Mouse (Mus musculus): ENCODE results near the gene Pam.

Pam gene

GRCm38 (mm10) chr1:98095246-98095990 lies at the start of gene Pam:
TSS of gene Pam (minus strand) at chr1:98095646.
- DNase-seq (ENCODE audit: low read depth, low spot score) = no peak

DNA sequence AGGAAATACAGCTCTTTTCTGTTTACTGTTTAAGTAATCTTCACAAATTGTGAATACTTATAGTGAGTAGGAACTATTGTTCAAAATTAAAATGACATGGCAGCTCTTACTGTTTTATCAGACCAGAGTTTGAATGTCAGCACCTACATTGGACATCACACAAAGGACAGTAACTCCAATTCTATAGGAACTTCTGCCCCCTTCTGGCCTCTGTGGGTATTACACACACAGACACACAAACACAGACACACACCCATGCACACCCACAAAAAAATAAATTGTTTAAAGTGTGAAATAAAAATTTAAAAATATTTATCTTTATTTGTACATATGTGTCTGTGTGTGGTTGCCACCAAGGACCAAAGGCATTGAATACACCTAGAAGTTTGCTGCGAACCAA lies 49.4 kb upstream of the Pam start:
- DNase-seq (ENCODE audit: low read depth, low spot score) = no peak

DNA sequence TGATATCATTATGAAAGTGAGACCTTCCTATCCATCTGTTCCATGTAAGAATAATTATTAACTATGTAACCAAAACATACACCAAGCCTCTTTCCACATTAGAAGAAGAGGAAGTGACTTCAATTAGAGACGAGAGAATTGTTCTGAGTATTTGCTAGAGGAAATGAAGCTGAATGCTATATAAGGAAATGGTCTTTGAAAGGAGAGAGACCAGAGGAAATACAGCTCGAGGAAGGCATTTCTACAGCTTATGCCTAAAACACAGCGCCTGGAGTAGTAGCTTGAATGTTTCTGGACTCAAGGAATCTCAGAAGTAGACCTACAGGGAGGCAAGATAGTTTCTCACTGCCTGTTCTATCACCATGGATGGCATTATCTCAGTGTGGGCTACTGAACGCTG lies 35.8 kb upstream of the Pam start:
- DNase-seq (ENCODE audit: low read depth, low spot score) = no peak

GRCm38 (mm10) chr1:98129561-98130347 lies 34.3 kb upstream of the Pam start:
- DNase-seq (ENCODE audit: low read depth, low spot score) = no peak

- no peak for DNase-seq (ENCODE audit: low read depth, low spot score)
These were observed 33.7 kb upstream of the Pam start for GRCm38 (mm10) chr1:98129111-98129510.

DNA sequence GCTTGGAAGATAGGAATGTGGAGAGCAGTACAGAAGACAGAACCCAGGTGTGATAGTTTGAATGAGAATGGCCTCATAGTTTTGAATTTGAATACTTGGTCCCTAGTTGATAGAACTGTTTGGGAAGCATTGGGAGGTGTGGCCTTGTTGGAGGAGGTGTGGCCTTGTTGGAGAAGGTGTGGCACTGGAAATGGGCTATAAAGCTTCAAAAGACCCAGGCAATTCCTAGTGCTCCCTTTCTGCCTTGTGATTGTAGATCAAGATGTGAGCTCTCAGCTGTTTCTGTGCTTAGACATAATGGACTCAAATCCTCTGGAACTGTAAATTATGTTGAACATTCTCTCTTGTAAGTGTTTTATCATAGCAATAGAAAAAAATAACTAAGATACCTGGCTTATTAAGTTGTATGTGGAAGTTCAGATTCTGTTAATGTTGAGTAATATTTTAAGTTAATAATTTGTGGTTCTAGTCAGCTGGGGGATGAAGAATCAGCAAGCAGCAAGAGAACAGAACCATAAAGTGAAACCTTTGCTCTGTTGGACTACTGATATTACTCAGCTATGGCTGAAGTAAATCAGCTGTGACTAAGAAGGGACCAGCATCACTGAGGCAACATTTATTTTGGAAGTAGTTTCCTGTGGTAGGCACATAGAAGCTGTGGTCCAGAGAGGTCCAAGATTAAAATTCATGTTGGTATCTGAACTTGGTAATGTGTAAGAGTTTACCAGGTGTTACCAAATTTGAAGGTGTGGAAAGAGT lies 33.1 kb upstream of the Pam start:
- DNase-seq (ENCODE audit: low read depth, low spot score) = no peak

- DNase-seq (ENCODE audit: low read depth, low spot score) = no peak
These were observed 30.8 kb upstream of the Pam start for GRCm38 (mm10) chr1:98126268-98126667.

DNA sequence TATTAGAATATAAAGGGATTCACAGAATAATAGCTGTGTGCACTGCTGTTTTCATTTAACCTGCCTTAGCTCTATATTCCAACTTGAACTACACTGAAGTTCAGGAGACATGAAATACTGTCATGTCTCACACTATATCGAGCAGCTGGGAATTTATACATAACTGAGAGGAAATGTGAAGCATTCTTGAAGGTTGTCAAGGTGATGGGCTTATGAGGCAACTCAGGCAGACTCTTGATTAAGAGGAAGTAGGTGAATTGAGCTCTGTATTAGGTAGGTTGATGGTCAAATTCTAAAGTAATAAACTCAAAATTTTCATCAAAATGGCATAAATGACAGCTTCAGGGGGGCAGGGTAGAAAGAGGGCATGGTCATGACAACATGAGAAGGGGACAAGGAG lies 29.3 kb upstream of the Pam start:
- DNase-seq (ENCODE audit: low read depth, low spot score) = no peak

DNA sequence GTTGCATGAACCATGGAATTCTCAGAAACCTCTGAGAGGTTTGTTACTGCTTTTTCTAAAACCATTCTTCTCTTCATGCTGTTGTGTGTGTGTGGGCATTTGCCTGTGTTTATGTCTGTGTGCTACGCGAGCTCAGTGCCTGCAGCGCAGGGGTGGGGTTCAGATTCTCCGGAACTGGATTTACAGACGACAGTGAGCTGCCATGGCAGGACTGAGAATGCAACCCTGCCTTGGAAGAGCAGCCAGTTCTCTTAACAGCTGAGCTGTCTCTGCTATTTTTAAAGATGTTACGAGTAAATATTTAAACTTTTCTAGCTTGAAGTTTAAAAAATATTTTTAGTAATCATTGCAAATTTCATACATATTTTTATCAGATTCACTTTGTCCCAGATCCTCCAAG lies 24.1 kb upstream of the Pam start:
- no peak for DNase-seq (ENCODE audit: low read depth, low spot score)

DNA sequence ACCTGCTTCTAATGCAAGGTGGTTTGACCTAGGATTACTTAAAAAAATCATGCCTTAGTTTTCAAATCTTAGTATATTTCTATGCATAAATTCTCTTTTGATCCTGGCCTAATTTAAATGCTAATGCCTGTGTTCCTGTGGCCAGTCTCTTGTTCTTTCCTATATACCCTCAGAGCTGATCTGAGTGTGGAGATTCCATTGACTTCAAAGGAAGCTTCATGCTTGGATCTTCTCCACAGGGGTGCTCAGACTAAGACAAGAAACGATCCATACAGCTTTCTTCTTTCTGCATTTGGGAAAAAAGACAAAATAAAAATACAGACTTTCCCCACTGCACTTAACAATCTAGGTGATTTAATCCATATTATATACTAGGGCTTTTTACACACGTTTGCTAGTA lies 12.2 kb upstream of the Pam start:
- no peak for DNase-seq (ENCODE audit: low read depth, low spot score)

DNA sequence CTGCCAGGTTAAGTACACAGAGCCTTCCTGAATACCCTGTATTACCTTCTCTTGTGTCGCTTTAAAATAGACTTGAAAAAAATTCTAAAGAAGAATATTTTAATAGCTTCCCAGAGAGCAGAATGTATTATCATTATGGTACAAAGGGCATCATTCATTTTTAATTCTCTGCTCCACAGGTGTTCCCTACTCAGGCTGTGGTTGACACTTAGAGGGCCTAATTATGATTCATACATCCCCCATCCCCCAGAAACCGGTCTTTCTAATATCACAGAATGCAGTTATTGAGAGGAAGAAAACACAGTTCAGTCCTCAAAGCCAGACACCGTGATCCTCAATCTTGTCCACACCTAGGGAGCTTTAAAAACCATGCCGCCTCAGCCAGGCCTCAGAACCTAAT lies 4.0 kb upstream of the Pam start:
- no peak for DNase-seq (ENCODE audit: low read depth, low spot score)

DNA sequence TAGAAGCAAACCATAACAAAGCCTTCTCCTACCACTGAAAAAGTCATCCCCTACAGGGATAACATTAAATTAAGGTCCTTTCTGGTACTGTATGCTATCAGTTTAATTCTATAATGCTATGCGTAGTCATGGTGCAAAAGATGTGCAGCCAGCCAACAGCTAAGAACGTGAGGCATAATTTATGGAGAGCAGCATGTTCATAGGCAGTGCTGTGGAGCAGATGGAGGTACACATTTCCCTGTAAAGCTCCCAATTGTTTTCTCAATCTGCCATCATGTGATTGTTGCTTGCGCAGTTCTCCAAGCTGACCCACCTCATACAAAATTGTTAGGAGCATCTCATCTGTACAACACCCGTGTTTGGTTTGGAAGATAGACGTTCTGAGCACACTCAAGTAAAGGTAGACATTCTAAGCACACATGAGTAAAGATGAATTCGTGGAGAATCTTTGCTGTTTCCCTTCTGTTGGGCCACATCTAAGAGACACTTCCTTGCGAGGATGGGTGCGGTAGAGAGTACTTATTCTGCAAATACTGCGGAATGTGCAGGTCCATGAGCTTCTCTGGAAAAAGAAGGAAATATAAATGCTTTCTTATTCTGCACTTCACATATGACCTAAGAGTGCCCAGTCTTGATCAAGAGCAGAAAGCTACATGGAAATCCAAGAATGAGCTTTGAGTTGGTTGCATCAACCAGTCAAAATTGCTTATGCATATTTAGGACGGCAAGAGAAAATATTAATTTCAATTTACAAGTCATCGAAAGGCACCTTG lies 2.7 kb upstream of the Pam start:
- DNase-seq (ENCODE audit: low read depth, low spot score) = no peak

GRCm38 (mm10) chr1:98096396-98096935 lies 1.0 kb upstream of the Pam start:
- DNase-seq (ENCODE audit: low read depth, low spot score) = no peak

GRCm38 (mm10) chr1:98095991-98096330 lies 515 bp upstream of the Pam start:
- no peak for DNase-seq (ENCODE audit: low read depth, low spot score)

GRCm38 (mm10) chr1:98094811-98095245 lies 618 bp downstream of the Pam start:
- DNase-seq (ENCODE audit: low read depth, low spot score) = no peak

DNA sequence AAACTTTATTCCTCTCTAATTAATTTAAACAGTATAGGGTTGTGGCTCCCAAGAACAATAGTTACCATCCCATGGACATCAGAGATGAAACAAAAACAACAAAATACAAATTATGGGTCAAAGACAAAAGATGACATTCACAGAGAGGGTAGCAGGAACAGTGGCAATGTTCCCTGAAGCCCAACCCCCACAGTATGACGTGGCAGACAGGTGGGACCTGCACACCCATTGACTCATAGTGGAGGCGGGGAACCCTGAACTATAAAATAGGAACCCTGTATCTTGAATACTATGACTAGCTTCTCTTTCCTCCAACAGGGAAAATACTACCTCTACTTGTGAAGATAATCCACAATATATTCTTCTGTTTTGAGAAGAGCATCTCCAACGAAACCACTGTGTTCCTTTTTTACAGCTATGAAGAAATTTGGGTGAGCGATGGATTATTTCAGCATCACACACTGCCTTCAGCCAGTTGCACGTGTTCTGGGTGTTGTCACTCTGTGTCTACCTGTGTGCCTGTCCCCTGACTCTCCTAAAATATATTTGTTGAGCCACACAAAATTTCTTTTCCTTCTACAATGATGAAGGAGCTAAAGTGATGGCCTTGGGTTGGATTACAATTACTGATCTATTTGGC lies 6.0 kb downstream of the Pam start:
- DNase-seq (ENCODE audit: low read depth, low spot score) = no peak

- DNase-seq (ENCODE audit: low read depth, low spot score) = no peak
These were observed 9.0 kb downstream of the Pam start for GRCm38 (mm10) chr1:98086456-98086855.

DNA sequence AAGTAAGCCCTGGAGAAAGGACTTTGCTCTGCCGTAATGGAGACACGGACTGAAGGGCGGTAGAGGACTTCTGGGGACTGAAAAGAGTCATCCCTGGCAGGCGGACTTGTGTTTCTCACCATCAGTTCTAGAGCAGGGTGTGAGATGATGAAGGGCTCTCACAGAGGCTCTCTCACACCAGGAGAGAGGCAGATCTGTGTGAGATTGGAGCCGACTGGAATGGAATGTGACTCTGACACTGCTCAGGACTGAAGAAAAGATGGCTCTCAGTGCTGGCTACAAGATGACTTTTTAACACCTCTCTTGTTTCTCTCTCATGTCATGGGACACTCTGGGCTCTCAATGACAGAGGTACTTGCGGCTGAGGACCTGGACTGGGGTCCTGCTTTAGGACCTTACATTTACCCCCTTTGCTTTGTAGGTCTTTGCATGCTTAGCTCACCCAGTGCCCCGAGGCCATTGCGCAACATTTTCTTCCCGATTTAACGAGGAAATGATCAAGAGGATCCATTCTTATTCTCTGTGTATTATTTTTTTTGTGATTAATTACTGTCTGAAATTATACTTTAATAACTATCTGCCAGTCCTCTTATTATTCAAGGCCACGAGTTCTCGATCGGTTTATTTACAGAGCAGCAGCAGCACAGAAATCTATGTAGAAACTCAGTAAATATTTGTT lies 10.7 kb downstream of the Pam start:
- no peak for DNase-seq (ENCODE audit: low read depth, low spot score)

DNA sequence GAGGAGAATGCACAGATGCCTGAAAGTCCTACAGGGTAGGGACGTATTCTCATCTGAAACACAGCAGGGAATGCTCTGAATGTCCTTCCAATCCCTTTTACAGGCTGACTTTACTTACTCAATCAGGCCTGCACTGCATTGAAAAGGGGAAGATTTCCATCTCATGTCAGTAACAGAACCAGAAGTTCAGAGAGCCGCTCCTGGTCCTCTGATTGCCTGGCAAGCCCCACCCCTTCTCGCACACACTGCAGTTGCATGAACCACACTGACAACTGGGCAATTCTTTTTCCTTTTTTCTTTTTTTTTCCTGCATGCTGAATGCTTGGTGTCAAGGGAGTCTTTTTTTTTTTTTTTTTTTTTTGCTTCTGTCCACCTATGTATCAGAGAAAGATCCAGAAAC lies 11.9 kb downstream of the Pam start:
- DNase-seq (ENCODE audit: low read depth, low spot score) = no peak

DNA sequence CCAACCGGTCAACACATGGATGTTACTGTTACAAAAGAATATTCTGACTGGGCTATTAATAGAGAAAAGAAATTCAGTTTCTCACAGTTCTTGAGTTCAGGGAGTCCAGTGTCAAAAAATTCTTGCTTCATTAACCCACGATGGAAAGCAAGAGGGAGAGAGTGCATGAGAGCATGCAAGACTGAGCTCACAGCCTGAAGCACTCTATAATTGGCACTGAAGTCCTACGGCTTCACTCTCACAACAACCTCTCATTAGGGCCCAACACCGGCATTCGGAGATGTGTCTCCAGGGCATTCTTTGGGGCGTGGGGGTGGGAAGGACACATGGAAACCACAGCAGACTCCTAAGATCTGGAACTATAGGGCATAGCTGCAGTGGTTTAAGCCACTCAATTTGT lies 12.5 kb downstream of the Pam start:
- no peak for DNase-seq (ENCODE audit: low read depth, low spot score)

All from c-Kit-negative CD71-positive TER-119-positive erythroid progenitor cells, embryonic 14.5 days (primary cell).